Mouse (Mus musculus) neural tube, embryonic 15.5 days (tissue): ENCODE results near the gene Defb30. TPM values are rescaled to one million over a fixed set of nuclear protein-coding genes. Genes with fewer than 3 reads are reported as not detected.

ENCODE experiments used
- ATAC-seq: fragments of 200-750 bp; cut with Nextera tagmentation; 2 replicates; pipeline ENCODE4 v1.8.0; 2017; ENCODE audit warnings: mild to moderate bottlenecking, moderate TSS enrichment, moderate library complexity; ENCODE audit not compliant: low FRiP score
- H3K27ac ChIP-seq: fragments of 300-500 bp; sonication (generic); replicated peaks from 2 replicates; pipeline ENCODE4 v1.5.1; 2015; ENCODE audit warnings: mild to moderate bottlenecking, inconsistent platforms
- H3K27me3 ChIP-seq: fragments of 300-500 bp; sonication (generic); replicated peaks from 2 replicates; pipeline ENCODE4 v1.6.1; 2015; ENCODE audit warnings: inconsistent platforms
- H3K36me3 ChIP-seq: fragments of 300-500 bp; sonication (generic); 2 replicates; pipeline ENCODE4 v1.6.1; 2015; ENCODE audit warnings: inconsistent platforms
- H3K4me1 ChIP-seq: fragments of 300-500 bp; sonication (generic); 2 replicates; pipeline ENCODE4 v1.6.1; 2015; ENCODE audit warnings: inconsistent platforms
- H3K4me2 ChIP-seq: fragments of 300-500 bp; sonication (generic); 2 replicates; pipeline ENCODE4 v1.6.1; 2015; ENCODE audit warnings: inconsistent platforms, mild to moderate bottlenecking, moderate library complexity
- H3K4me3 ChIP-seq: fragments of 300-500 bp; sonication (generic); replicated peaks from 2 replicates; pipeline ENCODE4 v1.5.1; 2015; ENCODE audit warnings: mild to moderate bottlenecking, inconsistent platforms
- H3K9ac ChIP-seq: fragments of 300-500 bp; sonication (generic); replicated peaks from 2 replicates; pipeline ENCODE4 v1.6.1; 2015; ENCODE audit warnings: mild to moderate bottlenecking, inconsistent platforms
- H3K9me3 ChIP-seq: fragments of 300-500 bp; sonication (generic); replicated peaks from 2 replicates; pipeline ENCODE4 v1.6.1; 2016; ENCODE audit warnings: inconsistent platforms
- WGBS: fragments of 180-500 bp; shearing (Covaris S2); methylation state at CpG from one replicate; pipeline ENCODE4 v1.1.7; 2015; ENCODE audit warnings: mixed read lengths; 5-methylcytosine and 5-hydroxymethylcytosine counted together
- polyA plus RNA-seq: library from polyadenylated mRNA; unstranded; fragments of >200 nt; fragmentation: Nextera tagmentation; extraction: Ambion mirVana; gene quantifications from 2 replicates; pipeline ENCODE4 v1.2.1, GENCODE M21; 2015

The Defb30 gene
- not detected in 2 replicates for polyA plus RNA-seq

DNA sequence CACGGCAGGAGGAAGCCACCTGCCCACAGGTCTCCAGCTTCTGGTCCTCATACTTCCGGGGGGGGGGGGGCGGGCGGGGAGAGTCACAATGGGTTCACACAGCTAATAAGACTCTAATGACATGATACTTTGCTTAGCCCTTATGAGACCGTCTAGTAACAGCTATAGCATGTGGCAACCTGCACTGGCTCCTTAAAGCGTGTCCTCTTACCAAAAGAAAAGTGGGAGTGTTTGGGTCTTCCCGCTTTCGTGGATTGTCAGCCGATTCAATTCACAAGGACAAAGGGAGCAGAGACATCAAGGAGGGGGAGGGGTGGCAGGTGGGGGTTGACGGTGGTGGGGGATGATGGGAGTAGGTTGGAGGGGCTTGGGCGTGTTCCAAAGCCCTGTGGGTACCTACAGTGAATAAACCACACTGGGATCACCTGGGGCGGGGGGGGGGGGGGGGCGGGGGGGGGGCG lies at the start of gene Defb30:
Defb30 (minus strand) TSS at position 51 of the 461 bp plus-strand sequence.
- Histone ChIP-seq H3K9ac (no peak within 1 kb of the TSS), H3K27ac (no peak within 1 kb of the TSS), H3K4me1 (peaks cover 4% of the 10 kb centered on the region; the same call in 1 of the 2 replicates), H3K9me3 (no peaks in the 10 kb centered on the region), H3K36me3 (no peaks in the 10 kb centered on the region), H3K4me2 (no peak within 1 kb of the TSS), H3K27me3 (no peaks in the 10 kb centered on the region), H3K4me3 (no peak within 1 kb of the TSS)
- ATAC-seq, result no peak
- 58% methylated on average over 10 of the region's 14 CpGs for WGBS

DNA sequence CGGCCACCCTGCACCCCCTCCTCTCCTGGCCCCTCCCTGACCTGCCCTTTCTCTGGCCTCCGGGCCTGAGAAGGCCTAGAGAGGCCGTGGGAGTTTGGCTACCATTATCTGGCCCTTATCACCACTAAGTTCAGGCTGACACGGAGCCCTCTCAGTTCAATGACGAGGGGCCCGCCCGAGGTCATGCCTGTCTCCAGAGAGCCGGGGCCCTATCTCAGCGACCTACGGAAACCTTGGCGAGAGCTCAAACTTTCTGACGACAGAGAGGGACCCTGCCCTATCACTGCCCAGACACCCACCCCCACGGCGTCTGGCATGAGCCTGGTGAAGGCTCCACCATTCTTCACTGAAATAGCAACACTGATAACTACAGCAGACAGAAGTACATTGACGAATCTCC lies 17.9 kb upstream of the Defb30 start:
- no peaks in the 10 kb centered on the region for H3K9me3 ChIP-seq
- no peak overlapping the region for H3K27ac ChIP-seq
- 0 out of 2 replicates have a peak, but pooled peaks cover 5% of the 10 kb centered on the region for H3K27me3 ChIP-seq
- WGBS, result 84% methylated on average over 15 of the region's 15 CpGs
- H3K36me3 ChIP-seq, result no peaks in the 10 kb centered on the region
- no peak overlapping the region for H3K9ac ChIP-seq
- no peak for ATAC-seq
- H3K4me3 ChIP-seq, result no peak overlapping the region
- H3K4me1 ChIP-seq, result 0 out of 2 replicates have a peak, but pooled peaks cover 3% of the 10 kb centered on the region
- no peak overlapping the region for H3K4me2 ChIP-seq

DNA sequence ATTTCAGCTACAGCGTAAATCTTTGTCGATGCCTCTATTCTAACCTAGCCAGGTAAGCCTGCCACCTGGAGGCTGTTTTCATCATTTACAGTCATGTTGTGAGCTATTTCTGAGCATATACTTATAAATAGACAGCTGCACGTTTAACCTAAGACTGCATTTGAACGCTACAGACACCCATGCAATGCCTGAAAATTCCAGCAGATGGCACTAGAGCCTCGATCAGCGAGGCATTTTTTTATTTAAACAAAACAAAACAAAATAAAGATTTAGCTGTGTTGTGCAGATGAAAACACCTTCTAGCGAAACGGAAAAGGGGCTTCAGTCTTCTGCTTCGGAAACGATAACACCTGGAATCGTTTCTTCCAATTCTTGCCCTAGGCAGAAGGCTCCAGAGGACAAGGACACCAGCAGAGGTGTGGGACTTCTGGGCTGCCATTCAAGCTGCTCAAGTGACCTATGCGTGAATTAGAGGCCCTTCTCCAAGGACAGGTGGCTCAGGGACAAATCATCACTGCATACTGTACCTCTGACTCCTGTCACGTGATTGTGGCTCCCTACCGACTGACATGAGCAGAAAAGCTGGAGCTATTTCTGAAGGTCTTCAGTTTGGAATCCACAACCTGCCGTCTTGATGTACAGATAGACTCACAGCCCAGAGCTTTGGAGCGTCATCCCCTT lies 17.0 kb upstream of the Defb30 start:
- Histone ChIP-seq H3K4me3 (no peak overlapping the region), H3K9ac (no peak overlapping the region), H3K4me2 (peak overlapping the region; percentile 50), H3K4me1 (0 out of 2 replicates have a peak, but pooled peaks cover 3% of the 10 kb centered on the region), H3K27ac (no peak overlapping the region), H3K27me3 (0 out of 2 replicates have a peak, but pooled peaks cover 5% of the 10 kb centered on the region), H3K36me3 (no peaks in the 10 kb centered on the region), H3K9me3 (no peaks in the 10 kb centered on the region)
- ATAC-seq, result peak; percentile 57; the same call in 1 of the 2 replicates
- 33% methylated on average over 16 of the region's 16 CpGs for WGBS

DNA sequence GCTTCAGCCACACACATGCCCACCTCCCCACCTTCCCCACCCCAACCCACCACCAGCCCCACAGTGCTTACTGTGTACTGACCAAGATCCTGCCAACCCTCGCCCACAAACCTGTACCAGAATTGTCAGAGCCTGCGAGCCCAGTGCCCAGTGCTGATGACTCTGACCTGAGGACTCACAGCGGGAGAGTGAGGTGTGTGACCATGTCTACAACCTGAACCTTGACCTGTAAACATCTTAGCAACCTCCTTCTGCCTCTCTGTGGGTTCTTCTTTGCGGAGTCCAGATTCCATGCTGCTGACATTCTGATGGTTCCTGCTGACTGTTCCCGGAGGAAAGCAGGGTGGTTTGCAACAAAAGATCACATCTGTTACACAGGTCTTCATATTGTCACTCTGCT lies 15.6 kb upstream of the Defb30 start:
- WGBS, result 82% methylated on average over 5 of the region's 5 CpGs

DNA sequence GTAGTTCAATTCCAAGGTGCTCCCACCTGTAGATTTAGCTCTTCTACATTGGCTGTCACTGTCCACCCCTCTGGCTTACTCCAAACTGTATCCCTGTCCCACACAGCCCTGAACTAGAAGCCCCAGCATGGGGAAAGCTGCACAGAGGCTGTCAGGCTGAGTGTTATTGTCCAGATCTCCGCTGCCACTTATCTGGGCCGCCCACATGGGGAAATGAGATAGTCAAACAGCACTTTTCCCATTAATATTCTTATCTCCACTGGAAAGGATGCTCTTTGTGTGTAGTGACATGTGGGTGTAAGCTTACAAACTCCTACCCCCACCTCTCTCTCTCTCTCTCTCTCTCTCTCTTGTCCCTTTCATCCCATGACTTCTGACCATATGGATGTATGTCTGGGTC lies 12.4 kb upstream of the Defb30 start:
- 0 out of 2 replicates have a peak, but pooled peaks cover 3% of the 10 kb centered on the region for H3K4me1 ChIP-seq
- 0 out of 2 replicates have a peak, but pooled peaks cover 5% of the 10 kb centered on the region for H3K27me3 ChIP-seq
- 98% methylated on average over 2 of the region's 2 CpGs for WGBS
- no peak for ATAC-seq
- H3K4me3 ChIP-seq, result no peak overlapping the region
- no peak overlapping the region for H3K27ac ChIP-seq
- no peaks in the 10 kb centered on the region for H3K9me3 ChIP-seq
- no peak overlapping the region for H3K9ac ChIP-seq
- no peaks in the 10 kb centered on the region for H3K36me3 ChIP-seq
- no peak overlapping the region for H3K4me2 ChIP-seq

More for the DNA sequence above, 15.6 kb upstream of the Defb30 start:
- Histone ChIP-seq H3K36me3 (no peaks in the 10 kb centered on the region), H3K4me2 (no peak overlapping the region), H3K4me3 (no peak overlapping the region), H3K27ac (no peak overlapping the region), H3K9me3 (no peaks in the 10 kb centered on the region), H3K27me3 (0 out of 2 replicates have a peak, but pooled peaks cover 5% of the 10 kb centered on the region), H3K9ac (no peak overlapping the region), H3K4me1 (0 out of 2 replicates have a peak, but pooled peaks cover 3% of the 10 kb centered on the region)
- ATAC-seq, result no peak

DNA sequence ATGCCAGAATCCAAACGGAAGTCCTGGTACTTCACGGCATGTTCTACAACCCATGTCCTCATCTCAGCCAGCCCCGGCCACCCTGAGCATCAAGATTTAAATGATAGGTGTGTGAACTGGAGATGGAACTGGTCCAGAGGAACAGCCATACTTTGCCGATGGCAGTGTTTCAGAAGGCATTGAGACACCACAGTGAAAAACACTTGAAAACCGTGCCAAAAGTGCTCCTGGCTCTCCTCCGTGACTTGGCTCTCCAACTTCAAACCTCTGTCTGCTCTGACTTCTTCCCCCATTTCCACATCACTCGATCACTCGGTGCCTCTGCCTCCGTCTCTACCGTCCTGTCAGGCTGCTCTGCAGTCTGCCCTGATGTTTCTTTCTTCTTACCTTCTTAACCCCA lies 10.6 kb upstream of the Defb30 start:
- Histone ChIP-seq H3K36me3 (no peaks in the 10 kb centered on the region), H3K4me3 (no peak overlapping the region), H3K27ac (no peak overlapping the region), H3K27me3 (0 out of 2 replicates have a peak, but pooled peaks cover under 1% of the 10 kb centered on the region), H3K9me3 (no peaks in the 10 kb centered on the region), H3K4me2 (no peak overlapping the region), H3K9ac (no peak overlapping the region), H3K4me1 (no peaks in the 10 kb centered on the region)
- WGBS, result 80% methylated on average over 10 of the region's 10 CpGs
- no peak for ATAC-seq

DNA sequence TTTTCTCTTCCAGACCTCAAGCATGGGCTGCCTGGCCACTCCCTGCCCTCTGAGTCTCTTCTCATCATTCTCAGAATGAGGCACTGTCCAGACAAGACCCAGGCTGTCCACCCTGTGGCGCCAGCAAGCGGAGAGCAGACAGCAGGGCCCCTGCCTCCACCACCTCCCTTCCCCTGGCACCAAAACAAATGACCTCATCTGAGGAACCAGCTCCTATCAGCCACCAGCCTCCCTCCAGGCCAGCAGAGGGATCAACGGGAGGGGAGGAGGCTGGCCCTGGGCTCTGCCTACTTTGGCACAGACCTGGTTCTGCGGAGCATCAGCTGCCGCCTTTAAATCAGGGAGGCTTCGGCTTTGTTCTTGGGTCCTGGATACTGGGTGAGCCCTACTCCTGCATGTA lies 5.0 kb upstream of the Defb30 start:
- no peaks in the 10 kb centered on the region for H3K9me3 ChIP-seq
- H3K4me2 ChIP-seq, result no peak overlapping the region
- H3K27ac ChIP-seq, result no peak overlapping the region
- no peaks in the 10 kb centered on the region for H3K27me3 ChIP-seq
- H3K36me3 ChIP-seq, result no peaks in the 10 kb centered on the region
- WGBS, result 36% methylated on average over 6 of the region's 6 CpGs
- peak; percentile 21; the same call in 1 of the 2 replicates for ATAC-seq
- H3K9ac ChIP-seq, result no peak overlapping the region
- H3K4me3 ChIP-seq, result no peak overlapping the region
- peaks cover 4% of the 10 kb centered on the region; the same call in 1 of the 2 replicates for H3K4me1 ChIP-seq

DNA sequence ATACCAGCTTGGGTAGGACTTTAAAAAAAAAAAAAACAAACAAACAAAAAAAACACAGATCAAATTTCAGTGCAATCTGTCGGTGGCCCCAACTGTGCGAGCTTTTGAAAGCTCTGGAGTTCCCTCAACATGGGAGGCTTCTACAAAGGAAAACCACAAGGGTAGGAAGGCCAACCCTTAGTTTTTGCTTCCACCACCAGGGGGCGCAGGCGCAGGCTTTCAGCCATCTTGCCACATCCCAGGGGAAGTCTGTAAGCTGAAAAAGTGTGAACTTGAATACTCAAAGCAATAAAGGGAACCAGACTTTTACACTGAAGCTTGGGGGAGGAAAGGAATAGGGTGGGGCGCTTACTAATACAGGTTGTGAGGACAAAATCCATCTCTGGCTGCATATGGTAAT lies 1.0 kb upstream of the Defb30 start:
- no peak overlapping the region for H3K4me3 ChIP-seq
- no peaks in the 10 kb centered on the region for H3K27me3 ChIP-seq
- no peak overlapping the region for H3K27ac ChIP-seq
- H3K4me1 ChIP-seq, result peaks cover 4% of the 10 kb centered on the region; the same call in 1 of the 2 replicates
- WGBS, result 38% methylated on average over 5 of the region's 5 CpGs
- H3K9ac ChIP-seq, result no peak overlapping the region
- H3K4me2 ChIP-seq, result no peak overlapping the region
- no peaks in the 10 kb centered on the region for H3K36me3 ChIP-seq
- no peaks in the 10 kb centered on the region for H3K9me3 ChIP-seq
- ATAC-seq, result no peak

DNA sequence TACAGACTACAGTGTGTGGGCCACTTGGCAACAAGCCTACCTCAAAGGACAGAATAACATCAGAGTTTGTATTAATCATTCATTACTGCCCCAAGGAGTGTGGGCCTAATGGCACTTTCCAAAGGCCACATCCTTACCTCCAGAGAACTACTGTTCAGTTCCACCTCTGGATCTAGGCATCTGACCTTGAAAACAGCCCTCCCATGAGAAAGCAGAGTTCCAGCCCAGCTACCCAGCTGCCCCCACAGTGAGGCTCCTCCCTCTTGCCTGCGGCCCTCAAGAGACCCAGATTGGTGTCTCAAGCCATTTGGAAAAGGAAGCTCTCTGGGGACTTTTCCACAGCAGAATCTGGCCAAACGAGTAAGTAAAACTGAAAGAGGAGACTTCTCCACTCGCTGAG lies 3.1 kb downstream of the Defb30 start, which contains the start of gene Defb42:
Defb42 (plus strand) TSS at position 301 of the 400 bp plus-strand sequence.
- no peak for ATAC-seq

DNA sequence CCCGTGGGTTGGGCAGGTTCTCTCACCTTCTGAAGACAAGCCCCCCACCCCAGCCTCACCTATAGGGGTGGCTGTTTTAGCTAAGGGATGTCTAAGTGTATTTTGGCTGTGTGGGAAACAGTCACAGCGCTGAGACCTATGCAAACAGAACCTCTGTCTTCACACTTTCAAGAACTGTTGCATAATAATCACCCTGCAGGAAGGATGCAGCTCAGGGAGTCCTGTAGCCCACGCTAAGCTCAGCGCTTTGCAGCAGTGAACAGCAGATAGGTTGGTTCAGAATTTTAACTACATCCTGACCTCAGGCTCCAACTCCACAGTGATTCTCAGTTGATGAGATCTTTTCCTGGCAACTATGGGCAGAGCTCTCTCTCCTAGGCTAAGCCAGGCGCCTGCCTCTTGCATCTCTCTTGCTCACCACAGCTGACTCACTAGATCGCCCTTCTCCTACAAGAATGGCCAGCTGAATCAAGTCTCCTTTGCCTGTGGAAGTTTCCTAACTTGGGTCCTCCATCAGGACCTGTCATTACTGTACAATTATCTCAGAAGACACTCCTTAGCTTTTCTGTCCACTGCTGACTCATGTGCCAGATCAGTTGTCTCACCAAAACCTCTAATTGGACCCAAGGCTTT lies 29.1 kb downstream of the Defb30 start:
- no peak for ATAC-seq
- Histone ChIP-seq H3K9ac (no peak overlapping the region), H3K4me2 (no peak overlapping the region), H3K4me1 (no peaks in the 10 kb centered on the region), H3K36me3 (no peaks in the 10 kb centered on the region), H3K27ac (no peak overlapping the region), H3K27me3 (no peaks in the 10 kb centered on the region), H3K9me3 (no peaks in the 10 kb centered on the region), H3K4me3 (no peak overlapping the region)
- whole genome bisulfite sequencing, result 67% methylated on average over 6 of the region's 6 CpGs

More for the DNA sequence above, 3.1 kb downstream of the Defb30 start, which contains the start of gene Defb42:
- 82% methylated on average over 3 of the region's 3 CpGs for WGBS
- Histone ChIP-seq H3K27ac (no peak within 1 kb of the TSS), H3K9me3 (no peaks in the 10 kb centered on the region), H3K4me3 (no peak within 1 kb of the TSS), H3K9ac (no peak within 1 kb of the TSS), H3K27me3 (no peaks in the 10 kb centered on the region), H3K36me3 (no peaks in the 10 kb centered on the region), H3K4me2 (no peak within 1 kb of the TSS), H3K4me1 (no peaks in the 10 kb centered on the region)

DNA sequence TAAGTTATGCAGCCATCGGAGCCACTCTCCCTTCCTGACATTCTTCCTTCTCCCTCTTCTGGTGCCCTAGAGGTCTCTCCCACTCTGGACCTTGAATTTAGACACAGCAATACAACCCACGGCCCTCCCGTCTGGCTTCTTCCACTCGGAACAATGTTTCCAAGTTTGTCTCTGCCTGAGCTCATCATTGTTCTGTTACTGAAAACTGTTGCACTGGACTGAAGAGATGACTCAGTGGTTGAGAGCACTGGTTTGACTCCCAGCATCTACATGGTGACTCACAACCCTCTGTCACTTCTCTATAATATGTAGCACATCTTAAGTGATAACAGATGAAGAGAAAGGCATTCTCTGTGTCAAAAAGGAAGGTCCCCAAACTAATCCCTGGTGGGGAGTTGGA lies 35.1 kb downstream of the Defb30 start:
- 87% methylated on average over 4 of the region's 4 CpGs for WGBS

DNA sequence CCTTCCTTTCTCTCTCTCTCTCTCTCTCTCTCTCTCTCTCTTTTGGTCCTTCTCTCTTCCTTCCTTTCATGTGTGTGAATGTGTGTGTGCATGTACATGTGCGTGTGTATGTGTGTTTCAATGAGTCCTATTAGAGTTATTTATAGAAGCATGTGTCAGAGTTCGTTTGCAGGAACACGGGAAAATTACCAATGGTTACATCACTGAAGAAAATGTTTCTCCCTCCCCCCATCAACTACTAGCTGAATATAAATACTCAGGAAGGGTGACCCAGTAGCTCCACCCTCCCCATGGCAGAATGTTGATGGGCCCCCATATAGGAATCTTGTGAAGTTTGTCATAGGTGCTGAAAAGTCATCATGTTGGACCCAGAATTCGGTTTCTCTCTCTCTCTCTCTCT lies 36.7 kb downstream of the Defb30 start:
- 89% methylated on average over 4 of the region's 4 CpGs for whole genome bisulfite sequencing

More for the DNA sequence above, 35.1 kb downstream of the Defb30 start:
- H3K4me2 ChIP-seq, result no peak overlapping the region
- no peak overlapping the region for H3K4me3 ChIP-seq
- H3K36me3 ChIP-seq, result no peaks in the 10 kb centered on the region
- H3K9me3 ChIP-seq, result no peaks in the 10 kb centered on the region
- no peaks in the 10 kb centered on the region for H3K4me1 ChIP-seq
- no peak overlapping the region for H3K27ac ChIP-seq
- ATAC-seq, result no peak
- H3K9ac ChIP-seq, result no peak overlapping the region
- no peaks in the 10 kb centered on the region for H3K27me3 ChIP-seq

More for the DNA sequence above, 36.7 kb downstream of the Defb30 start:
- no peaks in the 10 kb centered on the region for H3K4me1 ChIP-seq
- ATAC-seq, result no peak
- no peak overlapping the region for H3K4me2 ChIP-seq
- H3K4me3 ChIP-seq, result no peak overlapping the region
- H3K9ac ChIP-seq, result no peak overlapping the region
- H3K9me3 ChIP-seq, result no peaks in the 10 kb centered on the region
- no peak overlapping the region for H3K27ac ChIP-seq
- H3K36me3 ChIP-seq, result no peaks in the 10 kb centered on the region
- H3K27me3 ChIP-seq, result no peaks in the 10 kb centered on the region
